Mouse (Mus musculus) stomach, postnatal 0 days (tissue): ENCODE data around the gene Glipr2.

Experiments
- CTCF ChIP-seq: IDR thresholded peaks from 2 replicates; pipeline ENCODE4 v1.5.1; 2016; ENCODE audit warnings: antibody characterized with exemption, low read depth, mild to moderate bottlenecking, moderate library complexity
- EP300 ChIP-seq: optimal IDR thresholded peaks from 2 replicates; pipeline ENCODE3; 2016; ENCODE audit warnings: antibody characterized with exemption

DNA sequence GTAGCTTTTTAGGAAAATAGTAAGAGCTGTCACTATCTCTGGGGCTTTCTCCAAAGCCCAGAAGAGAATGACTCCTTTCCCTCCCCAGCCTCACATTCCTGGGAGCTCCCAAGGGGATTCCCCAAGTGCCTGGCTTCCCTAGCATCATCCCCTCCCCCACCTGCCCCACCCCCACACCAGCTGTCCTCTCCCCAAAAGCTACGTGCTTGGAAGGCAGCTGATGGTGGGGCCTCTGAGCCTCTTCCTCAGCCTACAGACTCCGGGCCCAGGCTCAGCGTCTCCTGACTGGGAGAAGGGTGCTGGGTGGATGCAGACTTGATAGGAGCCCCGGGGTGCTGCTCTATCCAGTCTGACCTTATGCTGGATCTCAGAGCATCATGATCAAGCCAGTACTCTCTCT is 12.2 kb downstream of the Glipr2 start:
- no peak for TF ChIP-seq CTCF
- TF ChIP-seq EP300, result no peak
